Mouse (Mus musculus) forebrain, embryonic 12.5 days (tissue): ENCODE results near the gene Pbld2. TPM values are rescaled to one million over a fixed set of nuclear protein-coding genes. Genes with fewer than 3 reads are reported as not detected.

Experiments
- polyA plus RNA-seq: library from polyadenylated mRNA; unstranded; fragments of >200 nt; fragmentation: Nextera tagmentation; extraction: Ambion mirVana; gene quantifications from 2 replicates; pipeline ENCODE4 v1.2.1, GENCODE M21; 2016

Gene Pbld2
- polyA plus RNA-seq, 1 experiment from 2014 or later = 1.1 TPM

Other genes with a start within 250 kb of the Pbld2 start
- 165 and 171 TPM in 2 replicates for gene Ccar1, start 232.0 kb upstream of the Pbld2 start, polyA plus RNA-seq
- 36.5 and 39.2 TPM in 2 replicates for gene Tet1, start 115.3 kb upstream of the Pbld2 start, polyA plus RNA-seq
- 13.0 and 13.1 TPM in 2 replicates for gene Slc25a16, start 103.7 kb upstream of the Pbld2 start, polyA plus RNA-seq
- 24.1 and 25.6 TPM in 2 replicates for gene Dna2, start 77.3 kb upstream of the Pbld2 start, polyA plus RNA-seq
- 34.9 and 39.5 TPM in 2 replicates for gene Rufy2, start 44.1 kb upstream of the Pbld2 start, polyA plus RNA-seq
- gene Hnrnph3, start 98 bp upstream of the Pbld2 start, polyA plus RNA-seq = 260 and 265 TPM in 2 replicates
- gene Pbld1, start 35.8 kb downstream of the Pbld2 start, polyA plus RNA-seq = 1.1 and 1.2 TPM in 2 replicates
- 0.47 and 0.79 TPM in 2 replicates for gene Atoh7, start 75.3 kb downstream of the Pbld2 start, polyA plus RNA-seq
- not detected in 2 replicates for gene Mypn, start 179.6 kb downstream of the Pbld2 start, polyA plus RNA-seq
- 47.1 and 49.6 TPM in 2 replicates for gene Herc4, start 219.5 kb downstream of the Pbld2 start, polyA plus RNA-seq